Mouse (Mus musculus) CH12.LX (cell line): ENCODE measurements around the gene 4921507P07Rik. TPM values are rescaled to one million over a fixed set of nuclear protein-coding genes. Genes with fewer than 3 reads are reported as not detected.

Experiments used
- DNase-seq: peaks from one replicate; pipeline ENCODE4 v3.0.0-alpha.2; 2013; ENCODE audit errors: extremely low read depth
- H3K27ac ChIP-seq: 2 replicates; pipeline ENCODE4 v1.5.1; 2012; ENCODE audit warnings: low read depth, mild to moderate bottlenecking, control low read depth, moderate library complexity; ENCODE audit not compliant: insufficient read depth
- H3K27me3 ChIP-seq: replicated peaks from 2 replicates; pipeline ENCODE3; 2012; ENCODE audit warnings: inconsistent platforms
- H3K36me3 ChIP-seq, 2 experiments: replicated peaks in 1 of 2; 2 replicates each; pipeline versions ENCODE3 to v1.6.1; 2012; ENCODE audit warnings: inconsistent platforms in 1 of 2, low read length in 1 of 2, mild to moderate bottlenecking in 1 of 2, mixed read lengths in 1 of 2, moderate library complexity in 1 of 2; ENCODE audit not compliant: control insufficient read depth in 1 of 2, insufficient read depth in 1 of 2
- H3K4me1 ChIP-seq, 2 experiments: 2 replicates each; pipeline ENCODE4 v1.6.1; 2012; ENCODE audit warnings: inconsistent platforms in 1 of 2, moderate library complexity in 1 of 2; ENCODE audit not compliant: insufficient read depth in 2 of 2, control insufficient read depth in 1 of 2
- H3K4me2 ChIP-seq: 2 replicates; pipeline ENCODE4 v1.6.1; 2012; ENCODE audit warnings: low read depth, mild to moderate bottlenecking, control low read depth; ENCODE audit not compliant: poor library complexity, insufficient read depth, severe bottlenecking
- H3K4me3 ChIP-seq, 3 experiments: fragments of 150-350 bp in 1 of 3; sonication (generic) in 1 of 3; replicated peaks in 1 of 3; 2 replicates each; pipeline versions ENCODE3 to v1.5.1; 2011 to 2012; ENCODE audit warnings: low read depth in 2 of 3, low read length in 2 of 3, mild to moderate bottlenecking in 2 of 3, moderate library complexity in 2 of 3, control low read depth in 1 of 3, improper control_type of control experiment in 1 of 3, inconsistent platforms in 1 of 3, mixed read lengths in 1 of 3; ENCODE audit not compliant: poor library complexity in 1 of 3
- H3K79me2 ChIP-seq: replicated peaks from 2 replicates; pipeline ENCODE4 v1.6.1; 2012; ENCODE audit warnings: mild to moderate bottlenecking, moderate library complexity; ENCODE audit not compliant: control insufficient read depth, poor library complexity, insufficient read depth, severe bottlenecking; ENCODE audit errors: extremely low read depth
- H3K9ac ChIP-seq: 2 replicates; pipeline ENCODE4 v1.6.1; 2012; ENCODE audit warnings: low read depth, mild to moderate bottlenecking, control low read depth, moderate library complexity; ENCODE audit not compliant: insufficient read depth
- H3K9me3 ChIP-seq: replicated peaks from 2 replicates; pipeline ENCODE3; 2012; ENCODE audit warnings: low read length, inconsistent platforms, mixed read lengths
- CHD1 ChIP-seq: IDR thresholded peaks from 2 replicates; pipeline ENCODE4 v1.6.1; 2012; ENCODE audit warnings: low read depth, low read length, improper control_type of control experiment, inconsistent platforms
- E2F4 ChIP-seq: IDR thresholded peaks from 2 replicates; pipeline ENCODE4 v1.6.1; 2011; ENCODE audit warnings: low read depth, low read length, improper control_type of control experiment; ENCODE audit not compliant: insufficient replicate concordance
- EP300 ChIP-seq: IDR thresholded peaks from 2 replicates; pipeline ENCODE4 v1.6.1; 2011; ENCODE audit warnings: low read length, improper control_type of control experiment
- HCFC1 ChIP-seq: IDR thresholded peaks from 2 replicates; pipeline ENCODE4 v1.6.1; 2012; ENCODE audit warnings: low read depth, mild to moderate bottlenecking, inconsistent platforms, low read length, improper control_type of control experiment
- POLR2A ChIP-seq: IDR thresholded peaks from 2 replicates; pipeline ENCODE4 v1.6.1; 2011; ENCODE audit warnings: low read depth, mild to moderate bottlenecking, improper control_type of control experiment, low read length
- POLR2AphosphoS2 ChIP-seq: IDR thresholded peaks from 2 replicates; pipeline ENCODE4 v1.6.1; 2011; ENCODE audit warnings: low read depth, low read length, improper control_type of control experiment
- RCOR1 ChIP-seq: conservative IDR thresholded peaks from 2 replicates; pipeline ENCODE4 v1.6.1; 2012; ENCODE audit warnings: low read depth, mild to moderate bottlenecking, inconsistent platforms, low read length, improper control_type of control experiment
- SIN3A ChIP-seq: IDR thresholded peaks from 2 replicates; pipeline ENCODE4 v1.6.1; 2012; ENCODE audit warnings: low read length, improper control_type of control experiment, inconsistent platforms
- USF2 ChIP-seq: conservative IDR thresholded peaks from 2 replicates; pipeline ENCODE4 v1.6.1; 2011; ENCODE audit warnings: low read depth, low read length, improper control_type of control experiment
- ZKSCAN1 ChIP-seq: IDR thresholded peaks from 2 replicates; pipeline ENCODE4 v1.6.1; 2012; ENCODE audit warnings: low read depth, inconsistent platforms, low read length, improper control_type of control experiment, borderline replicate concordance
- ZMIZ1 ChIP-seq: IDR thresholded peaks from 2 replicates; pipeline ENCODE4 v1.6.1; 2012; ENCODE audit warnings: low read depth, mild to moderate bottlenecking, inconsistent platforms, low read length, improper control_type of control experiment
- ZNF384 ChIP-seq: IDR thresholded peaks from 2 replicates; pipeline ENCODE4 v1.6.1; 2012; ENCODE audit warnings: low read depth, low read length, improper control_type of control experiment, inconsistent platforms
- dilution Hi-C: fragments of 300-500 bp; cut with MboI; formaldehyde crosslinking; loops from 2 replicates; pipeline ENCODE4 v1.14.3; 2020; ENCODE audit warnings: low sequenced_read_pairs; ENCODE audit not compliant: extremely low pct_unique_long_range_greater_than_20kb, extremely low pct_ligation_motif_present
- in situ Hi-C: fragments of 300-500 bp; cut with MboI; formaldehyde crosslinking; loops from 3 replicates; pipeline ENCODE4 v1.14.3; 2019; ENCODE audit warnings: low sequenced_read_pairs, low pct_ligation_motif_present, low pct_unique_long_range_greater_than_20kb, mixed read lengths
- polyA plus RNA-seq: library from polyadenylated mRNA; unstranded; fragments of >175 nt; gene quantifications from 2 replicates; pipeline ENCODE4 v1.2.1, GENCODE M21; 2012; ENCODE audit warnings: low read depth; ENCODE audit not compliant: insufficient read length
- total RNA-seq, 2 experiments: library from RNA; depleted of rRNA; stranded (reverse); fragments of 300-350 nt in 1 of 2; fragments of >200 nt in 1 of 2; gene quantifications; 2 replicates each; pipeline ENCODE4 v1.2.3; 2012 to 2014

Gene 4921507P07Rik
- total and polyA plus RNA-seq, 3 experiments = 0.13 TPM; not detected in 2

- in situ Hi-C loops = no loop called here
These were observed 2.1 kb upstream of the 4921507P07Rik start for GRCm38 (mm10) chr6:50598560-50598959.

GRCm38 (mm10) chr6:50594372-50594771 lies 2.1 kb downstream of the 4921507P07Rik start:
- no peak for DNase-seq
- Histone ChIP-seq H3K4me1 (peaks cover 0 to 11% of the 10 kb centered on the region in 2 experiments; a peak in 2 of 4 replicates), H3K4me2 (no peak overlapping the region), H3K9me3 (peaks cover 6% of the 10 kb centered on the region), H3K9ac (no peak overlapping the region), H3K36me3 (no peaks in the 10 kb centered on the region), H3K4me3 (no peak overlapping the region), H3K79me2 (no peaks in the 10 kb centered on the region), H3K27me3 (peaks cover 23% of the 10 kb centered on the region), H3K27ac (no peak overlapping the region)
- dilution Hi-C loops (no loop called here), in situ Hi-C loops (no loop called here)
- TF ChIP-seq ZMIZ1 (no peak), ZKSCAN1 (no peak)

More at GRCm38 (mm10) chr6:50598560-50598959, 2.1 kb upstream of the 4921507P07Rik start:
- TF ChIP-seq CHD1 (no peak), POLR2A (no peak), HCFC1 (no peak), USF2 (no peak), SIN3A (no peak), POLR2AphosphoS2 (no peak), E2F4 (no peak), RCOR1 (no peak), EP300 (no peak), ZNF384 (no peak)
- dilution Hi-C loops = no loop called here
- no peak overlapping the region for H3K27ac ChIP-seq
- H3K9ac ChIP-seq = no peak overlapping the region
- peaks cover 26% of the 10 kb centered on the region for H3K27me3 ChIP-seq
- H3K79me2 ChIP-seq = no peaks in the 10 kb centered on the region
- H3K4me2 ChIP-seq = no peak overlapping the region
- H3K9me3 ChIP-seq = peaks cover 6% of the 10 kb centered on the region
- no peak for DNase-seq
- peaks cover 0 to 11% of the 10 kb centered on the region in 2 experiments; a peak in 2 of 4 replicates for H3K4me1 ChIP-seq
- no peaks in the 10 kb centered on the region for H3K36me3 ChIP-seq
- no peak overlapping the region for H3K4me3 ChIP-seq

- in situ Hi-C loops = no loop called here
- Histone ChIP-seq H3K36me3 (no peaks in the 10 kb centered on the region), H3K9me3 (peaks cover 6% of the 10 kb centered on the region), H3K4me1 (peaks cover 0 to 11% of the 10 kb centered on the region in 2 experiments; a peak in 2 of 4 replicates), H3K27ac (no peak overlapping the region), H3K4me3 (no peak overlapping the region), H3K79me2 (no peaks in the 10 kb centered on the region), H3K9ac (no peak overlapping the region), H3K27me3 (peaks cover 15% of the 10 kb centered on the region), H3K4me2 (no peak overlapping the region)
- TF ChIP-seq ZNF384 (peak; percentile 35; the same call in 1 of the 2 replicates), CHD1 (no peak)
- DNase-seq = no peak
- dilution Hi-C loops = no loop called here
These were observed 3.0 kb downstream of the 4921507P07Rik start for GRCm38 (mm10) chr6:50593334-50593845.
